Mouse (Mus musculus) gastrocnemius, adult 8-10 months (tissue): ENCODE results near the gene Slc10a7. TPM values are rescaled to one million over a fixed set of nuclear protein-coding genes. Genes with fewer than 3 reads are reported as not detected.
"Not testable (repeated sequence)": the region's sequence is repeated elsewhere in the genome, so short reads cannot be mapped to it uniquely, and the experiment has no call there.

Source experiments
- DNase-seq, 2 experiments: peaks; one replicate each; pipeline ENCODE4 v3.0.0; 2022; ENCODE audit warnings: low spot score in 2 of 2
- total RNA-seq, 4 experiments: library from RNA; stranded (reverse); gene quantifications; 2 replicates each; pipeline ENCODE4 v1.2.4; 2022

The Slc10a7 gene
- total RNA-seq, 4 experiments from 2014 or later, result 3.7 to 5.6 (median 4.4) TPM

DNA sequence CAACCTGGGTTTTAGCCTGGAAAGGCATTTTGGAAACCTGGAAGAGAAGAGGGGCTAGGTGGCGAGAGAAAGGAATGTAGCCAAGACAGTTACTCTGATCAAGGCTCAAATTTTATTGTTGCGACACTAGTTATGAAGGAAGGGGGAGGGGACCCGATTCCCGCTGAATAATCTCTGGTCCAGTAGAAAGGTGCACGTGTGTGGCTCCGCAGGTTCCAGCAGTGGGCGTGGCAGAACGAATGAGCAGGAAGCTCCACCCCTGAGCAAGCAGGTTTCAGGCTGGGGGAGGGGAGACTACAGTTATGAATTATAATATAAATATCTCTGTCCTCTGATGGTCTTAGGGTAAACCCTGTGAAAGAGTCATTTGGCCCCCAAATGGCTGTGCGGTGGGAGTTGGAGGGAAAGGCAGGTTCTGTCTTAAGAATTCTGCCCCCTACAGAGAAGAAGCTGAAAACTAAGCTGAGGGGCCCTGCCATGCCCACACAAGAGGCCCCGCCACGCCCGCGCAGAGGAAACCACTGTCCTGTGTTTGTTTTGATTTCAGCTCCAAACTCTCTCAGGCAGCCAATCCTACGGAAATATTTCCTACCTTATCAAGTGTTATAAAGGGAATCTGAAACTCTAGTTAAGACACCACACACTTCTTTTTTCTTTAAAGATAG lies 36.1 kb downstream of the Slc10a7 start:
- DNase-seq, result not testable (repeated sequence)

DNA sequence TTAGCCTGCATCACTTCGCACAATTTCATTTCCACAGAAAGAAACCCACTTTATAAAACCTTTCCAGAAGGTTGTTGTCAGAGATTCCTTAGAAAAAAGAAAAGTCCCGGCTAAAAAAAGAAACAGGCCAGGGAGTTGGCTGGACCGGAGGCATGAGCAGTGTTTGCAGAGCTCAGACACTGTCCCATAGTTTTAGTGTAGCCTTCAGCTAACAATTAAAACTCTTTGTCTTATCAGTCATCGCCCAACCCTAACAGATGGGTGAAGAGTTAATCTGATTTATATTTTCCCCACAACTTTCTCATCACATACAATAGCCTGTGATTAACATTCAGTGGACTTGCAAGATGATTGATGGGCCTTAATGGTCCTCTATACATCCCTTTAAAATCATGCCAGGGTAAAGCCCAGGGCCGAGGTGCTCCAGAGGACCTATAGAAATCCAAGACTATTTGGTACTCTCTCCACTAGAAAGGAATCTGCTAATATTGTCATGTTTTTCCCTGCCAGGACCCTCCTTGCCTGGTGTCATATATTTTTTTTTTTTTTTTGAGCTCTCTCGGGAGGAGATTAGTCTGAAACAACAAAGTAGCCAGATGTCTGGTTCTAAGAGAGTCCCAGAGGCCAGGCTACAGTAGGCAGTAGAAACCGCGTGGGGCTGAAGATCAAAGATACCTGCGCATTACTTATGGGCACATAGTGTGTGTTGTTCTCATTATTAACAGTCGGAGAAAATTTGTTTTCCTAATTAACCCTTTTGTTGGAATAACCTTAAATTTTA lies 41.0 kb downstream of the Slc10a7 start:
- no peak for DNase-seq

DNA sequence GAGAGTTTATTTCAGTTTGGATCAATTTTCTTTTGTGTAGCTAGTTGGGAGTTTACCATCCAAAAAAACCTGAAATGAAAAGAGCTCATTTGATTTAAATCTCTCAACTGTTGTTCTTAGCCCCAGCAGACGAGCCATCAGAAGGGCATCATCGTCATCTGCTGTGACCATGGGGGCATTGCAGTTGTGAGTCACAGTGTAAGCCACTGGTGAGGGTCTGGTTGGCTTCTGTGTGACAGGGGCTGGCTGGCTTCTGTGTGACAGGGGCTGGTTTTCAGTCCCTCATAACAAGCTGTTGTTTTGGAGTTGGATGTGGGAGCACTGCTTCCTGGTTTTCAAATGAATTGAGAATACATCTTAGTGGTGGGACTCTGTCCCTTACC lies 41.6 kb downstream of the Slc10a7 start:
- DNase-seq, result no peak

DNA sequence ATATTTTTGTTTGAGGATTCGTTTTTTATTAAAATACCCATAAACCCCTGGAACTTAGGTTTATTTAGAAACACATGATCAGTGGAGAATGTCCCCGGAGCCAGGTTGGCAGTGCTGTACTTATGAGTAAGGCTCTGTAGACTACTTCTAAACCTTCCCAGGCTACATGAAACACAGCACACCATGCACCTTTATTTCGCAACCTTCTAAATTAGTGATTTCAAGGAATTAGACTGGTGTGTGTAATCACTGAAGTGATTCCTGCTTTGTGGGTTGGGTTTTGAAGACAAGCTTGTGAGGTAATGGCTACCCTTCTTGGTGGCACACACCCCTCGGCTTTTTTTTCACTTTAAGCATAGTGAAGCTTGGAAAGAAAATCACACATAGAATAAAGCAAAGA lies 46.7 kb downstream of the Slc10a7 start:
- no peak for DNase-seq

DNA sequence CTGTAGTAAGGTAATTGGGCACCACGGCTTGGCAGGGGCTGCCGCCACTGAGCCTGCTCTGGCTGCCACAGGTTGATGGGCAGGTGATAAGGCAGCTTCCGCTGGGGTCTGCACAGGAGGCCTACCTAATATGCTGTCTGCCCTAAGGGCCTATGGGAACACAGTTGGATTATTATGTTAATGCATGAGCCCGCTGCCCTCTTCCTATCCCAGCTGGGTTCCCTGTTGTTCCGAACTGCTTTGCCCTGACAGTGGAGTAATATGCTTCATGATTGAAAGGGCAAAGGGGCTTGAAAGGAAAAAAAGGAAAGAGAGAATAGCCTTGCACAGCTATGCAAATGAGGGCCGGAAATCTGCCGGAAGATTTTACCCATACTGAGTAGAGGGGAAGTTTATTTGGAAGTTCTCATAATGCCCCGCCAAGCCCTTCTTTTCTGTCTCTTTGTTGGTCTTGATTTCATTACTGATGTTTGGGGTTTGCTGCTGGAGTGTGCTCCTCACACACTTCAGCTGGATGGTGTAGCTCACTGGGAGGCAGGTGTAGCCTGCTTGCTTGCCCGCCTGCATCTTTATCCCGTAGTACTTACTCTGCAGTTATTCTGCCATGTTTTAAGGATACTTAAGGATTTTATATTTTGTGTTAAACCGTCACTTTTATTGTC lies 47.8 kb downstream of the Slc10a7 start:
- DNase-seq, result no peak

DNA sequence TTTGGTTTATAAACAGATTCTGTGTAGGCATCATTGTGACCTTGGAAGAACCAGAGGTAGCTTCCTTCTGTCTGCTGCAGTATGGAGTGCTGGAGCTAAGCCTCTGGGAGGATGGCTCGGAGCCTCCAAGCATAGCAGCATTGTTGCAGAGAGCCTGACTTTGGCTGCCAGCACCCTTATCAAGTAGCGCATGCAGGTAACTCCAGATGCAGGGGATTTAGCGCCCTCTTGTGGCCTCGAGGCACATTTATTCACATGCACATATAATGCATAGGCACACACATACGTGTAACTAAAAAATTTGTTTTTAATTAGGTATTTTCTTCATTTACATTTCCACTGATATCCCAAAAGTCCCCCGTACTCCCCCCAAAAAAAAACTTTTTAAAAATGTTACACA lies 52.5 kb downstream of the Slc10a7 start:
- DNase-seq, result no peak

DNA sequence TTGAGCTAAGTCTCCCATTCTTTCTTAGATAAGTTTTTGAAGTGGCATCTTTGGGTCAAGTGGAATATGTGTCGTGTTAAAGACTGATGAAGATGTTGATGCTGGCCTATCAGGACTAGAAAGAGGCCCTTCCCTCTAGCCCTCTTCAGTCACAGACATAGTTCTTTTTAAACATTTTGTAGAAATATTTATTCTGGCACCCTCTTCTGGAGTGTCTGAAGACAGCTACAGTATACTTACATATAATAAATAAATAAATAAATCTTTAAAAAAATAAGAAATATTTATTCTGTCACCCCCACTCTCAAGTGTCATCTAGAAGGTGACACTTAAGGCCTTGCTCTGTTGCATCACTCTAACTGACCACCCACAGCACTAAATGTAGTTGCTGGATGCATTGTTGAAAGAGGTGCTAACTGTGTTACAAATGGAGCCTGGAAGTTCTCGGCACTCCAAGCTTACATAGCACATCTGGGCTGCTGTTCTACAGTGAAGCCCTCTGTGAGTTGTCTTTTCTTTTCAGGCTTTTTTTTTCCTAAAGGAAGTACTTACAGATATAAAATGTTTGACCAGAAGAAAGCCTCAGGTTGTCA lies 54.4 kb downstream of the Slc10a7 start:
- DNase-seq, result no peak

DNA sequence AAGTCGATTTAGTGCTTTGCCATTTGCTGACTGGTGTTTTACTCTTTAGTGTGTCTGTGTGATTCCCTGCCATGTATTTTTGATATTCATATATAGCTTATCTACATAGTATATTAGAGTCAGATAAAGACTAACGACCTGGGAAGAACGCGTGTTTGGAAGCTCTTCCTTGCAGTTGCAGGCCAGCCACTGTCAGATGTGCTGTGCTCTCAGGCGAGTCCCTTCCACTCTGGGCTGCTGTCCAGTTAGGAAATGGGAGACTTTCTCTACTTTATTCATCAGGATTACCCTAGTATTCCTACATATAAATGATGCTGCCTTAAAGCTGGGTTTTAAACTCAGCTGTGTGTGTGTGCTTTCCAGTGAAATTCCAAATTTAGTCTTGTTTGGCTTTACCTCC lies 55.1 kb downstream of the Slc10a7 start:
- no peak for DNase-seq

DNA sequence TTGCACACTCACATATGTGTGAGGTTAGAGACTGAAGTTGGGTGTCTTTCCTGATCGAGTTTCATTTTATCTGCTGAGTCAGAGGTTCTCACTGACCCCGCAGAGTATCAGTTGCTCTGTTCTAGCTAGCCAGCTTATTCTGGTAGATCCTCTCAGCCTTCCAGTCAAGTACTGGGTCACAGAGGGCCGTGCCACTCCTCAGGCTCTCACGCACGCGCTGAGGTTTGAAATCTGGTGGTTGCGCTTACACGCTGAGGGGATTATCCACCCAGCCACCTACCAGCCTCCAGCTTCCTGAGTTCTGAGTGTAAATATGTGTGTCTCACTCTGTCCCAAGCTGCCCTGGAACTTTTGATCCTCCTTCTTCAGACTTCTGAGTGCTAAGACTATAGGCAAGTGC lies 59.0 kb downstream of the Slc10a7 start:
- DNase-seq, result peak; percentile 38 to 57

DNA sequence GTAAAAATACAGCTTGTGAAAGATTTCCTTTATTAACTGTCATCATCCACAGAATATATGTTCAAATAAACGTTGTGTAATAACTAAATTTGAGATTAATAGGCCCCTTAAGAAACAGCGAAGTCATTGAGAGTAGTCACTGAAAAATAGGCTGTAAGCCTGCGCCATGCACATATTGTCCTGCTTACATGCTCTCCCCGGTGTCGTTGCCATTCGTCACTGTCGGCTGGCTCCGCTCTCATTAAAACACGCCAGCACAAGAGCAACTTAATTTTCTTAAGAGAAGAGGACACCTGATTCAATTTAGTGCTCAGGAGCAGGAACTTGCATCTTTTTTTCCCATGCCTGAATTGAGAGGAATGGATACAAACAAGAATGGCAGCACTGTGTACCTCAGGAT lies 62.4 kb downstream of the Slc10a7 start:
- no peak for DNase-seq

DNA sequence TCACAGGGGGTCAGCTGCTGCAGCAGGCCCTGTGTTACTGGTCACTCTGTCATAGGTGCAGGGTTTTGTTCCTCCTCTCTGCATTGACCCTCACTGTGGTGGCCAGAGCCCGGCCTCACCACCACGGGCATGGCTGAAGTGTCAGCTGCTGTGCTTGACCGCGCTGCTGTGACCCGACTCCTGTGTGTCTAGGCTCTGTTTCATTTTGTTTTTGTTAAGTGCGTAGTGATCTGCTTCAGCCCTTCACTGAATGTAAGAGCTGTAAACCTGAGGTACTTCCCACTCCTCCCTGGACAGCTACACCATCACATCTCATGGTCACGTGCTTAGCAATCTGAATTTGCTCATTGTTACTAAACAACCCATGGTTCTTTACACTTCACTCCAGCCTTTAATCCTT lies 65.1 kb downstream of the Slc10a7 start:
- DNase-seq, result no peak

DNA sequence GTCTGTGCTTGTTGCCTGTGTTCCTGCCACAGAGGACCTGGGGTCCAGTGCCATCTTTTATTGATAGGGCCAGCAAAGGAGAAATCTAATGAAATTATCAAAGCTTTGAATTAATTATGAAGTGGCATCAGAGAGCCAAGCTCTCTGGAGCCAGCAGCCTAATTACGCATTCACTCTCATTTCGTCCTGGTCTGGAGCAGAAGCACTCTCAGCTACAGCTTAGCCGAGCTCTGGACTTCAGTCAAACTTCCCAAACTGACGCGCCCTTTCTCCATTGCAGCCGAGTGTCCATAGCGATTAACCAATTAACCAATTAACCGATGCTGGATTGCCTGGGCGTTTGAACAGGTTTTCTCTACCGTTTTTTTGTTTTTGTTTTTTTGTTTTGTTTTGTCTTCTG lies 68.4 kb downstream of the Slc10a7 start:
- no peak for DNase-seq

DNA sequence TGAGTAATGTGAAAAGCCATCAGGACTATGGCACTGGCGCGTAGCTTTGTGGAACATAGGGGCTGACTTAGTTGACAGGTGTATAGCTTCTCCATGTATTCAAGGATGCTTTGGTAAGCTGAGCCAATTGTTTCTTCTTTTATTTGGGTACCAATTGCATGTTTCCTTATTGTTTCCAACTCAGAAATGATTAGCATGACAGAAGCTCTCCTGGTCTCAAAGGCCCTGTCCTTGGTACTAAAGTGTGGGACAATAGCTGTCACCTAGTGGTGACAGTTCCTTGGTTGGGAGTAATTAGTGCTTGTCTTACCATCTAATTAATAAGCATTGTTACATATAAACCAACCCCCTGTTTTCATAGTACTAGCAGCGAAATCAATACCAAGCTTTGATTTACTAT lies 68.9 kb downstream of the Slc10a7 start:
- DNase-seq, result no peak

DNA sequence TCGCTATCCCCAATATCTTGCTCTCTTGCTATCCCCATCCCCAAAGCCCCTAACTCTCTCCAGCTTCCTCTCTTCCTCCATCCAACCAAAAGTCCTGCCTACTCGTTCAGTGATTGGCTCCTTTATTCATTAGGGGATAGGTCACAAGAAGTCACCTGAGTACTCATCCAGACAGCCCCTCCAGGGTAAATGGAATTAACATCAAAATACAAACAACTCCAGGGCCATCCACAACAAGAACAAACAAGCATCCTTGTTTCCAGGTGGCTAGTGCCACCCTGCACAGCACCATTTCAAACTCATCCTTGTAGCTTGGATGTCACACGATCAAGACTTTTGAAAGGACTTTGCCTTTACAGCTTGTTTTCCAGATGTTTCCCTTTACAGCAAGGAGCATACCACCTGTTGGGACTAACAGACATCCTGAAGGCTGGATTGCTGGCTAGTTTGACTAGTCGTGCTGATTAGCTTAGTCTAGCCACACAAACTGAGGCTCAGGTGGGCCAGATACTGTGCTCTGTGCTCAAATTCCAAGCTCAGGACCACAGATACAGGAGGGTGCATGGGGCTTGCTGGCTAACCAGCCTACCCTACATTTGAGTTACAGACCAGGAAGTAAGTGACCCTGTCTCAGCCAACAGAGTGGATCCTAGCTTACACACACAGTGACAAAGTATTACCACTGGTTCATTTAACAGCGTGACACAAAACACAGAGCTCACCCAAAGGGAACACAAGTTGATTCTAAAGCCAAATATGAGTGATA lies 75.0 kb downstream of the Slc10a7 start:
- DNase-seq, result no peak

DNA sequence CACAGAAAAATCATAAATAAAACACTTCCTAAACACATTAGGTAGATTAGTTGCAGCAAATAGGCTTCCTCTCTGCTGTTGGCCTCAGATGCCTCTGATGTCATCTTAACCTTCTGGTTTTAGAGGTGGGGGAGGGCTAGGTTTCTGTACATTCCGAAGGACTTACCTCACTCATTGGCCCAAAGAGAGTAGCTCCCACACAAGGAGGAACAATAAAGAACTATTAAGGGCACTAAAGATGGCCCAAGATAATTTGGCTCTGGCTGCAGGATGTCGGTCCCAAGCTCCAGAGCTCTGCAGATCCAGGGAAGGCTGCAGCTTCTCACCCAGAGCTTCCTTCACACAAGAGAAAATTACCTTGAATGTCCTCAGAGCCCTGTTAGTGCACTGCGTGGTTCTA lies 75.7 kb downstream of the Slc10a7 start:
- DNase-seq, result no peak

DNA sequence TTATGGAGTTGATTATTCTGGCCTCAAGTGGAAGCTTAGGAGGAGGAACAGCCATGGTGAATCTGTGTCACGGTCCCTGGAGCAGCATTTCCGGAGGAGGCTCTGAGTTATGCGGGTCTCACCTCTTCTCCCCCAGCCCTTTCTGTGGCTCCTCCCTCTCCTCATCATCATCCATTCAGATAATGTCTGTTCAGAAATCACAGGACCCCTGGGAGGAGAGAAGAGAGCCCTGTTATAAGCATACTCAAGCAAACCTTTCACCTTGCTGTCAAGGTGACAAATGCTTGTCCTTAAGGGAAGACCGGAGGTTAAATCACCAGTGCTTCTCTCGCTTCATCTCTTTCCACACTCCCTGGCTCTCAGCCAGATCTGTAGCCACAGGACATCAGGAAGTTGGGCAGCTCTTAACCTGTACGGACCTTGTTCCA lies 86.3 kb downstream of the Slc10a7 start:
- no peak for DNase-seq

DNA sequence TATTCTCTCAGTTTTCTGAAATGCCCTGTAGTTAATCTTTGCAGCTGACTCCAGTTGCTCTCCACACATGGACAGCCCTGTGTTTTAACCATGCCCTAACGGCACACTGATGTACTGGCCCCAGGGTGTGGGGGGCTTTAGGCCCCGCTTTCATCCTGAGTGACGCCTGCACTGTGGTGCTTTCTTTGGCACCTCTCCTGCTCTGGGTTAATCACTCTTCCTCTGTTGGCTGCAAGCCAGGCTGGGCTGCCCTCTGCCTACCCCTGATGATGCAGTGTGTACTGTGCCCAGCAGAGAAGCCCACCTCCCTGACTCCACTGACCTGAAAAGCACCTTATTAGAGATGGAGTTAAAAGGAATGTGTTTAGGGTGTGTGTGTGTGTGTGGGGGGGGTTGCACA lies 89.1 kb downstream of the Slc10a7 start:
- DNase-seq, result no peak

DNA sequence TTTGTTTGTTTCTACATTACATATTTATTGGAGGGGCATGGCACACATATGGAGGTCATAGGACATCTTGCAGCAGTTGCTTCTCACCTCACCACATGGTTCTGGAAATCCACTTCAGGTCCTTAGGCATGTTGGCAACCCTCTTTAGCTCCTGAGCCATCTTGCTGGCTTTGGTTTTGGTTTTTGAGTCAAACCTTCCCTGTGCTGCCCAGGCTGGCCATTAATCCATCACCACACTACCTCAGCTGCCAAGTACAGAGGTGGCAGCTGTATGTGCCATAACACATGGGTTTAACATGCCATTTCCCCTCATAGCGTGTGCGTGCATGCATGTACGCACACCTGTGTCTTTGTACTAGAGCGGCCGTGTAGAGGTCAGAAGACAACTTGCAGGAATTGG lies 93.9 kb downstream of the Slc10a7 start:
- DNase-seq, result no peak

DNA sequence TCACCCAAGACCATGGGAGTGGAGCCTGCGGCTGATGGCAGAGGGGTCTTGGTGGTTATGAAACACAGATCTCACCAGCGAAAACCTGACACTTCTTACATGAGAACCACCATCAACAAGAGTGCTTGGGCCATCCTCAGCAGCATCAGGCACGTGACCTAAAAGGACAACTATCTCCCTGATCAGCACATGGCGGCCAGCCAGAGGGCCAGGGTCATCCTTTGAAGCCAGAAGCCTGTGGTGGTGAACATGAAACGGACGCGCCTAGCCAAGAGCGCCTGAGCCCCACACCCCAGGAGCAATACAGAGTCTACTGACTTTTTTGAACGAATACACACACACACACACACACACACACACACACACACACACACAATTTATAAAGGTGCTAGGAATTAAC lies 95.3 kb downstream of the Slc10a7 start:
- DNase-seq, result no peak

DNA sequence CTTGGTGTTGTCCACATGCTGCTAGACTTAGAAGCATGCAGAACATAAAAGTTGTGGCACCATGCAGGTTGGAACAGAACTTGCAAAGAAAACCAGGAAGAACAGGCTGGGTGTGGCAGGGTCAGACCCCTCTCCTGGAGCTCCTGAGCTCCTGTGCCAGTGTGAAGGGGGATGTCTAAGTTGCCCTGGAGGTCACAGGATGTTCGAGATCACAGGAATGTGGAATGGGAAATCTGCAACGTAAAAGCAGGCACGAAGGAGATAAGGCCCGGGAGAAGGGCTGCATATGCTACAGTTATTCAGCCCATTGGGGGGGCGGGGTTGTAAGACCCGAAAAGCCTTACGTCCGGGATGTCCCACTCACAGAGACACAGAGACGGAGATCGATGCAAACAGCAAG lies 100.2 kb downstream of the Slc10a7 start:
- no peak for DNase-seq

DNA sequence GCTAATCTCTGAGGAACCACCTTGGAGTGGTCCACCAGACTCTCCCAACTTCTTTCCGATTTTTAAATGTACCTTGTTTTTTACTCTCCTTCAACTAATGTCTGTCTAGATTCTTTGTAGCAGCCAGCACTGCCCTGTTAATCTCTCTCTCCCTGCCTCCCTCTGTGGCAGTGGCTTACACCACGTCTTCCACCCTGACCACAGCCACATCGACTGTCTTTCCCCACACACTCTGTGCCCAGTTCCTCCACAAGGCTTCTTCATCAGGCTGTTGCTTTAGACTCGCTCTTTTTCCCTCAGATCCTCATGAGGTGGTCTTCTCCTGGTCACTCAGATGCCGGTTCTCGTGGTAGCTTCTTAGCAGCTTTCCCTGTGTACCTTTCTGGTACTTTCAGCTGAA lies 101.9 kb downstream of the Slc10a7 start:
- no peak for DNase-seq

DNA sequence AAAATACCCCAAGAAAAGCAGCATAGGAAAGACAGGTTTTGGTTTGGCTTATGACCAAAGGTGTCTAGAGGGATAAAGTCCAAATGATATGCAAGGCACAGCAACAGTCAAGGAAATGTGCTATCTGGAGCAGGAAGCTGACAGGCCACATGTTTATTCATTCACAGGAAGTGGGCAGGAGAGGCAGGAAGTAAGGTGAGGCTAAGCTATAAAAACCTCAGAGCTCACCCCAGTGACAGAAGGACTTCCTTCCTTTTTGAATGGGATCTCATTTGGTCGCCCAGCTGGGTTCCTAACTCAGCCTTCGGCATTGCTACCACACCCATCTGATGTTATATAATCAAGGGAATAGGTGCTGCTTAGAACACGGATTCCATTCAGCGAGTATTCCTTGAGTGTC lies 113.2 kb downstream of the Slc10a7 start:
- no peak for DNase-seq
